Mouse (Mus musculus): ENCODE results near the gene Slfn8.

DNA sequence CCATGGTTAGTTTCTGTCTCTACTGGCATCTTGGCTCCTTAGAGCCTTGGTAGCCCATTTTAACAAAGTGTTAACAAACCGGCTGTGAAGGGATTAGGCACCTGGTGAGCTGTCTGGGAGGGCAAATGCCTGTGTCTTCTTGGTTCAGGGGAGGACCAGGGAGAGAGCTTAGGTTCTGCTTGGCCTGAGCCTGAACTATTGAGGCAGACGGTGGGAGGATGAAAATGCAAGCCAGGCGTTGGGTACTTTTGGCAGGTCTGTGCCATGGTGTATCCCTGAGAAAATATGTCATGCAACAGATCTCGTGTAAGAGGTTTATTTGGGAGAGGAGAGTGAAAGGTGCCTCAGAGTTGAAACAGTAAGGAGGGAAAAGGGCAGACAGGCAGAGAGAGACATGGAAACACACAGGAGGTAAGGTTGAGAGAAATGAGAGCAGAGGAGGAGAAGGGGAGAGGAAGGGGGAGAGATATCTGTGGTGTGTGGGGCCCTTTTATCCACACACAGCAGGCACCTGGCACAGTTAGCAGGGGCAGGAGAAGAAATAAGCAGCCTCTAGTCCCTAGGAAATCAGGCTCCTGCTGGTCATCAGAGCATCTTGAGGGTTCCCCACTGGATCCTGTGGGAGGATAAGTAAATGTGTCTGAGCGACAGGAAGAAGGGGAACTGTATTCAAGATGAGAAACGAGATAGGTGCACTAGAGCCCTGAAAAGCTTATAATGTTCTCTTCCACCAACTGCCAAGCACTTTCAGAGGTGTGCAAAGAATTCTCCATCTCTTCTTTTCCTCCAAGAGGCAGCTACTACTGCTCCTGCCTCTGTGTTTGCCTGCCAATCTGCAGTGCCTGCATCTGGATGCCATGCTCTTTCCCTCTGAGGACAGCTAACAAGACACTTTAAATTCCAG, 45.1 kb upstream of the Slfn8 start:
- TF ChIP-seq POLR2A (IDR thresholded peaks at IDR 0.05; ENCODE audit: low read depth, low read length) (no peak), CTCF (IDR thresholded peaks at IDR 0.05; ENCODE audit: extremely low read depth, insufficient read length, insufficient replicate concordance, low read depth, low read length) (no peak)

Measured in small intestine, adult 2 months (tissue).